ENCODE assay signal across 10 mouse cellular contexts in the genomic region with DNA sequence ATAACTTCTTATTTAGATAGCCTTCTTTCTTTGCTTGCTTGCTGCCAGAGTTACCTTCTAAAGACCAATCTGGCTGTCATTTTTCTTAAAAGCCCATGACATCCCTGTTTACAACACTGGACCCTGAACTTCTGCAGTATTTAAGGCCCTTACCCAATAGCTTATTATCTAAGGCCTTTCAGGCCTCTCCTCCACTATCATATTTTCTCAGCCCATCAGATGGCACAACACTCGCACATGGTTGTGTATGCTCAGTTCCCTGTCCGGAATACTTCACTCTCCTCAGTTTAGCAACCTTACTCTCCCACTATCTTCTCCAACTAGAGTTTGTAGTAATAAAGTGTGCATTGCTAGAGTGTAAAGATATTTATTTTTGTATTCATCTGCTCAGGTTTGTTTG. TPM values are rescaled to one million over a fixed set of nuclear protein-coding genes. Genes with fewer than 3 reads are reported as not detected.
DNase-seq lines count a peak whose midpoint lies in the region; ATAC-seq and TF ChIP-seq lines count a peak whose summit lies in the region.
"Had no signal": no experiment of that assay in that cellular context is flagged by ENCODE, and none has a peak within 500 bp of the region (broad histone marks: within the 10 kb centered on the region; RNA-seq: fewer than 3 reads in every experiment).

No protein-coding gene starts in this region.

- H3K79me2 ChIP-seq in liver, adult 2 months (ENCODE audit: control insufficient read depth, insufficient read depth, low read length), result peaks cover 14% of the 10 kb centered on the region

- no peak for TF ChIP-seq EP300 in stomach, postnatal 0 days (optimal IDR thresholded peaks at IDR 0.05)

- H3K4me2 ChIP-seq in lung, embryonic 16.5 days (ENCODE audit: low read depth, low read length), result peak overlapping the region; percentile 80
- H3K4me2 ChIP-seq in forebrain, embryonic 13.5 days, result peak overlapping the region; percentile 90
- H3K4me2 ChIP-seq in stomach, postnatal 0 days (replicated peaks; ENCODE audit: low read depth), result peak overlapping the region; percentile 87

- no peak overlapping the region; the same call in 1 of the 2 replicates for H3K9ac ChIP-seq in lung, embryonic 16.5 days (ENCODE audit: low read length)
- peak overlapping the region; percentile 94; the same call in 1 of the 2 replicates for H3K9ac ChIP-seq in forebrain, embryonic 13.5 days
- H3K9ac ChIP-seq in liver, adult 2 months (ENCODE audit: low read depth, low read length), result peak overlapping the region; percentile 48; the same call in 1 of the 2 replicates
- no peak overlapping the region for H3K9ac ChIP-seq in stomach, postnatal 0 days (ENCODE audit: low read length)

- 53% methylated on average over 2 of the region's 2 CpGs for WGBS in lung, embryonic 16.5 days
- 79% methylated on average over 2 of the region's 2 CpGs for WGBS in forebrain, embryonic 13.5 days
- WGBS in liver, adult 2 months, result 13% methylated on average over 2 of the region's 2 CpGs
- WGBS in stomach, postnatal 0 days, result 40% methylated on average over 2 of the region's 2 CpGs

- H3K4me1 ChIP-seq in lung, embryonic 16.5 days (replicated peaks; ENCODE audit: control insufficient read depth, insufficient read depth, low read length), result peaks cover 18% of the 10 kb centered on the region
- peaks cover 29% of the 10 kb centered on the region for H3K4me1 ChIP-seq in forebrain, embryonic 13.5 days
- H3K4me1 ChIP-seq in liver, adult 2 months (ENCODE audit: control insufficient read depth, insufficient read depth, low read length), result peaks cover 8% of the 10 kb centered on the region
- H3K4me1 ChIP-seq in stomach, postnatal 0 days (replicated peaks; ENCODE audit: control insufficient read depth, insufficient read depth), result no peaks in the 10 kb centered on the region

- peak overlapping the region; percentile 82 for H3K4me3 ChIP-seq in lung, embryonic 16.5 days (ENCODE audit: low read length)
- peak overlapping the region; percentile 94 for H3K4me3 ChIP-seq in forebrain, embryonic 13.5 days
- peak overlapping the region; percentile 98 for H3K4me3 ChIP-seq in liver, adult 2 months (ENCODE audit: insufficient read depth, low read depth, low read length)
- peak overlapping the region; percentile 97 for H3K4me3 ChIP-seq in stomach, postnatal 0 days (ENCODE audit: low read depth, low read length)

- no peak for TF ChIP-seq POLR2A in liver, adult 2 months (IDR thresholded peaks at IDR 0.05; ENCODE audit: extremely low read depth, insufficient read depth, low read length)

- no peak for DNase-seq in lung, postnatal 14 days
- peak; percentile 72 for DNase-seq in liver, adult 2 months (ENCODE audit: extremely low read depth, low read depth, low spot score)
- DNase-seq in stomach, postnatal 0 days (ENCODE audit: low spot score), result no peak
- DNase-seq in kidney, postnatal 14 days, result no peak
- DNase-seq in embryo, embryonic 9.5 days (ENCODE audit: extremely low spot score), result no peak
- DNase-seq: thymus, postnatal 25 days had no signal

- H3K27ac ChIP-seq in lung, embryonic 16.5 days (ENCODE audit: low read length), result no peak overlapping the region
- no peak overlapping the region for H3K27ac ChIP-seq in forebrain, embryonic 13.5 days
- H3K27ac ChIP-seq in liver, adult 2 months (replicated peaks; ENCODE audit: insufficient read depth, low read depth, low read length), result peak overlapping the region; percentile 99
- H3K27ac ChIP-seq in stomach, postnatal 0 days (replicated peaks), result no peak overlapping the region

- no peaks in the 10 kb centered on the region for H3K9me3 ChIP-seq in lung, embryonic 16.5 days (ENCODE audit: control insufficient read depth, low read length)
- H3K9me3 ChIP-seq in forebrain, embryonic 13.5 days (replicated peaks), result no peaks in the 10 kb centered on the region
- H3K9me3 ChIP-seq in stomach, postnatal 0 days (ENCODE audit: control insufficient read depth, low read length), result no peaks in the 10 kb centered on the region

- no peak for ATAC-seq in lung, embryonic 16.5 days (ENCODE audit: low read depth)
- ATAC-seq in forebrain, embryonic 13.5 days, result no peak
- ATAC-seq in stomach, postnatal 0 days (ENCODE audit: low FRiP score, low TSS enrichment), result no peak
- no peak for ATAC-seq in inflammation-experienced regulatory T-cells, adult 6 months

- H3K36me3 ChIP-seq in lung, embryonic 16.5 days (ENCODE audit: control insufficient read depth, insufficient read depth, low read length), result peaks cover 4% of the 10 kb centered on the region
- H3K36me3 ChIP-seq in forebrain, embryonic 13.5 days (ENCODE audit: poor library complexity, severe bottlenecking), result peaks cover 6% of the 10 kb centered on the region
- H3K36me3 ChIP-seq in liver, adult 2 months (ENCODE audit: control insufficient read depth, insufficient read depth, low read length), result peaks cover 20% of the 10 kb centered on the region
- no peaks in the 10 kb centered on the region; the same call in 1 of the 2 replicates for H3K36me3 ChIP-seq in stomach, postnatal 0 days (ENCODE audit: control insufficient read depth, insufficient read depth, low read length)

- H3K27me3 ChIP-seq in lung, embryonic 16.5 days (ENCODE audit: control insufficient read depth, insufficient read depth, low read depth, low read length), result no peaks in the 10 kb centered on the region
- H3K27me3 ChIP-seq in forebrain, embryonic 13.5 days, result no peaks in the 10 kb centered on the region
- no peaks in the 10 kb centered on the region for H3K27me3 ChIP-seq in liver, adult 2 months (ENCODE audit: control insufficient read depth, insufficient read depth, low read length)
- no peaks in the 10 kb centered on the region for H3K27me3 ChIP-seq in stomach, postnatal 0 days (ENCODE audit: control insufficient read depth, insufficient read depth, low read length)

- no peak for TF ChIP-seq CTCF in liver, adult 2 months (IDR thresholded peaks at IDR 0.05; ENCODE audit: low read depth, low read length)
- TF ChIP-seq CTCF in stomach, postnatal 0 days (IDR thresholded peaks at IDR 0.05; ENCODE audit: low read depth), result no peak

RNA-seq across cellular contexts. Expression of a gene that starts 0.9 kb away (rescaled TPM):
- 1.9 and 2.9 TPM in 2 replicates for polyA plus RNA-seq in lung, embryonic 16.5 days (2015; fragmentation: Nextera tagmentation; extraction: Ambion mirVana)
- 1.7 and 1.8 TPM in 2 replicates for polyA plus RNA-seq in forebrain, embryonic 13.5 days (2015; fragmentation: Nextera tagmentation; extraction: Ambion mirVana)
- not detected in 2 replicates for total RNA-seq in liver, adult 2 months (2014; rRNA removed)
- not detected in 2 replicates for polyA plus RNA-seq in liver, adult 2 months (2012; rRNA removed)
- polyA plus RNA-seq in stomach, postnatal 0 days (2015; fragmentation: Nextera tagmentation; extraction: Ambion mirVana), result 0.80 and 1.0 TPM in 2 replicates
- 1 to 10 TPM in 1 of 3 experiments, under 1 TPM in 2; 0.52 to 1.2 (median 0.78) TPM for polyA plus RNA-seq in inflammation-experienced regulatory T-cells, adult 6 months (2017; shearing (Covaris generic))
- total RNA-seq: layer of hippocampus, adult 18-20 months had no signal

RNA-seq across cellular contexts. Expression of a gene that starts 1.6 kb away (rescaled TPM):
- 63.5 and 63.6 TPM in 2 replicates for polyA plus RNA-seq in lung, embryonic 16.5 days (2015; fragmentation: Nextera tagmentation; extraction: Ambion mirVana)
- polyA plus RNA-seq in forebrain, embryonic 13.5 days (2015; fragmentation: Nextera tagmentation; extraction: Ambion mirVana), result 60.2 and 60.6 TPM in 2 replicates
- total RNA-seq in liver, adult 2 months (2014; rRNA removed), result 93.9 and 95.9 TPM in 2 replicates
- 32.5 and 32.7 TPM in 2 replicates for polyA plus RNA-seq in liver, adult 2 months (2012; rRNA removed)
- polyA plus RNA-seq in stomach, postnatal 0 days (2015; fragmentation: Nextera tagmentation; extraction: Ambion mirVana), result 38.4 and 39.4 TPM in 2 replicates
- polyA plus RNA-seq in inflammation-experienced regulatory T-cells, adult 6 months (2017; shearing (Covaris generic)), result 10 to 100 TPM; 32.6 to 50.3 (median 40.2) TPM

RNA-seq across cellular contexts. Expression of a gene that starts 36.6 kb away (rescaled TPM):
- not detected in 2 replicates for polyA plus RNA-seq in lung, embryonic 16.5 days (2015; fragmentation: Nextera tagmentation; extraction: Ambion mirVana)
- polyA plus RNA-seq in forebrain, embryonic 13.5 days (2015; fragmentation: Nextera tagmentation; extraction: Ambion mirVana), result not detected in 2 replicates
- 0.40 and 0.65 TPM in 2 replicates for total RNA-seq in liver, adult 2 months (2014; rRNA removed)
- 0.11 TPM in 1 of 2 replicates, not detected in the other for polyA plus RNA-seq in liver, adult 2 months (2012; rRNA removed)
- not detected in 2 replicates for polyA plus RNA-seq in stomach, postnatal 0 days (2015; fragmentation: Nextera tagmentation; extraction: Ambion mirVana)
- under 1 TPM in 2 of 3 experiments, not detected in 1; 0.47 to 0.50 TPM for polyA plus RNA-seq in inflammation-experienced regulatory T-cells, adult 6 months (2017; shearing (Covaris generic))

RNA-seq across cellular contexts. Expression of a gene that starts 39.3 kb away (rescaled TPM):
- not detected in 2 replicates for polyA plus RNA-seq in lung, embryonic 16.5 days (2015; fragmentation: Nextera tagmentation; extraction: Ambion mirVana)
- not detected in 2 replicates for polyA plus RNA-seq in forebrain, embryonic 13.5 days (2015; fragmentation: Nextera tagmentation; extraction: Ambion mirVana)
- total RNA-seq in liver, adult 2 months (2014; rRNA removed), result not detected in 2 replicates
- not detected in 2 replicates for polyA plus RNA-seq in liver, adult 2 months (2012; rRNA removed)
- polyA plus RNA-seq in stomach, postnatal 0 days (2015; fragmentation: Nextera tagmentation; extraction: Ambion mirVana), result not detected in 2 replicates
- polyA plus RNA-seq in inflammation-experienced regulatory T-cells, adult 6 months (2017; shearing (Covaris generic)), result not detected
- total RNA-seq: layer of hippocampus, adult 18-20 months had no signal

RNA-seq across cellular contexts. Expression of a gene that starts 40.6 kb away (rescaled TPM):
- polyA plus RNA-seq in lung, embryonic 16.5 days (2015; fragmentation: Nextera tagmentation; extraction: Ambion mirVana), result 6.7 and 9.7 TPM in 2 replicates
- 1.2 and 2.4 TPM in 2 replicates for polyA plus RNA-seq in forebrain, embryonic 13.5 days (2015; fragmentation: Nextera tagmentation; extraction: Ambion mirVana)
- 9.5 and 20.7 TPM in 2 replicates for total RNA-seq in liver, adult 2 months (2014; rRNA removed)
- 17.7 and 28.1 TPM in 2 replicates for polyA plus RNA-seq in liver, adult 2 months (2012; rRNA removed)
- polyA plus RNA-seq in stomach, postnatal 0 days (2015; fragmentation: Nextera tagmentation; extraction: Ambion mirVana), result 5.5 and 6.4 TPM in 2 replicates
- not detected for polyA plus RNA-seq in inflammation-experienced regulatory T-cells, adult 6 months (2017; shearing (Covaris generic))

Comparison
In these comparisons a context has a peak if more than half of its experiments do, and no peak if none do; other contexts are left out.
1. H3K9ac ChIP-seq: peak in forebrain, embryonic 13.5 days (single experiment) and liver, adult 2 months (single experiment); none in lung, embryonic 16.5 days (single experiment) and stomach, postnatal 0 days (single experiment).
2. Peak in every context shown above with its lines, with median percentiles within 50 percentile points of each other: H3K4me2 ChIP-seq and H3K4me3 ChIP-seq.